In the genomic region with DNA sequence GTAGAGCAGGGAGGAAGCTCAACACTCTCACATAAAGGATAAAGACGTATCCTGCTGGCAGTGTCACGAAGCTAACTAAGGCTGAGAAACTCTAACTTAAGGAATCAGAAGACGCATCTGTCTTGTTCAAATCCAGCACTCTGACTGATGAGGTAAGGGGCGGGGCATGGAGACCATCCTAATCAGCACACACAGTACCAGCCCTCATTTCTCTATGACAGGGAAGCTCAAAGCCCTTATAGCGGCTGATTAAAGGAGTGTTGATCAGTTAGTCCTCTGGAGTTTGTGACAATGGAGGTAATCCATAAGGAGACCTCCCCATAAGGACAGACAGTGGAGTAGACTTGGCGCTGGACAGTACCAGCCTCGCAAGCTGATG, we compare ENCODE assay signal across 10 mouse cellular contexts. TPM values are rescaled to one million over a fixed set of nuclear protein-coding genes. Genes with fewer than 3 reads are reported as not detected.
A peak's percentile ranks its signal among the peaks of the same experiment; 100 is the strongest.
DNase-seq lines count a peak whose midpoint lies in the region; ATAC-seq lines count a peak whose summit lies in the region.
"Had no signal": no experiment of that assay in that cellular context is flagged by ENCODE, and none has a peak within 500 bp of the region (broad histone marks: within the 10 kb centered on the region; RNA-seq: fewer than 3 reads in every experiment).

No protein-coding gene starts in this region.

- H3K4me1 ChIP-seq in embryonic facial prominence, embryonic 13.5 days, result peaks cover 37% of the 10 kb centered on the region
- H3K4me1 ChIP-seq in hindbrain, embryonic 12.5 days, result peaks cover 35% of the 10 kb centered on the region
- peaks cover 41% of the 10 kb centered on the region for H3K4me1 ChIP-seq in midbrain, embryonic 13.5 days (replicated peaks)

- 67% methylated on average over 7 of the region's 7 CpGs for WGBS in embryonic facial prominence, embryonic 13.5 days
- WGBS in hindbrain, embryonic 12.5 days, result 47% methylated on average over 7 of the region's 7 CpGs
- WGBS in midbrain, embryonic 13.5 days, result 38% methylated on average over 7 of the region's 7 CpGs

- H3K9ac ChIP-seq in embryonic facial prominence, embryonic 13.5 days, result no peak overlapping the region
- no peak overlapping the region for H3K9ac ChIP-seq in hindbrain, embryonic 12.5 days
- H3K9ac ChIP-seq in midbrain, embryonic 13.5 days (replicated peaks), result no peak overlapping the region
- H3K9ac ChIP-seq: liver, embryonic 13.5 days had no signal

- peak overlapping the region; percentile 62; the same call in 1 of the 2 replicates for H3K27ac ChIP-seq in embryonic facial prominence, embryonic 13.5 days
- peak overlapping the region; percentile 81 for H3K27ac ChIP-seq in hindbrain, embryonic 12.5 days
- H3K27ac ChIP-seq in midbrain, embryonic 13.5 days, result peak overlapping the region; percentile 83
- H3K27ac ChIP-seq: liver, embryonic 13.5 days had no signal

- no peaks in the 10 kb centered on the region for H3K9me3 ChIP-seq in embryonic facial prominence, embryonic 13.5 days
- H3K9me3 ChIP-seq in hindbrain, embryonic 12.5 days (replicated peaks), result no peaks in the 10 kb centered on the region
- H3K9me3 ChIP-seq in midbrain, embryonic 13.5 days, result no peaks in the 10 kb centered on the region
- H3K9me3 ChIP-seq: liver, embryonic 13.5 days had no signal

- H3K36me3 ChIP-seq in embryonic facial prominence, embryonic 13.5 days, result no peaks in the 10 kb centered on the region
- H3K36me3 ChIP-seq in hindbrain, embryonic 12.5 days, result no peaks in the 10 kb centered on the region
- H3K36me3 ChIP-seq in midbrain, embryonic 13.5 days, result no peaks in the 10 kb centered on the region
- H3K36me3 ChIP-seq: liver, embryonic 13.5 days had no signal

- H3K27me3 ChIP-seq in embryonic facial prominence, embryonic 13.5 days, result no peaks in the 10 kb centered on the region
- peaks cover 17% of the 10 kb centered on the region; the same call in 1 of the 2 replicates for H3K27me3 ChIP-seq in hindbrain, embryonic 12.5 days
- peaks cover 60% of the 10 kb centered on the region for H3K27me3 ChIP-seq in midbrain, embryonic 13.5 days

- no peak for DNase-seq in frontal cortex, postnatal 25 days (ENCODE audit: low spot score in 2 of 2)
- DNase-seq in cerebellum, adult 8-10 months, result no peak
- DNase-seq in lung, postnatal 4 days, result no peak
- no peak for DNase-seq in urinary bladder, postnatal 4 days (ENCODE audit: low spot score in 2 of 2)
- DNase-seq: liver, embryonic 13.5 days; thymus, postnatal 14 days had no signal

- peak; percentile 13; the same call in 1 of the 2 replicates for ATAC-seq in frontal cortex, adult (ENCODE audit: low TSS enrichment)
- ATAC-seq in embryonic facial prominence, embryonic 13.5 days (ENCODE audit: insufficient number of reproducible peaks, insufficient read depth, low FRiP score, low TSS enrichment, low read depth), result no peak
- ATAC-seq in hindbrain, embryonic 12.5 days (ENCODE audit: low FRiP score), result peak; percentile 51
- peak; percentile 40 for ATAC-seq in midbrain, embryonic 13.5 days

- H3K4me3 ChIP-seq in embryonic facial prominence, embryonic 13.5 days, result no peak overlapping the region
- H3K4me3 ChIP-seq in hindbrain, embryonic 12.5 days, result no peak overlapping the region
- no peak overlapping the region for H3K4me3 ChIP-seq in midbrain, embryonic 13.5 days (replicated peaks)
- H3K4me3 ChIP-seq: liver, embryonic 13.5 days had no signal

- H3K4me2 ChIP-seq in embryonic facial prominence, embryonic 13.5 days, result no peak overlapping the region
- H3K4me2 ChIP-seq in hindbrain, embryonic 12.5 days (replicated peaks), result peak overlapping the region; percentile 40
- H3K4me2 ChIP-seq in midbrain, embryonic 13.5 days (replicated peaks), result peak overlapping the region; percentile 38
- H3K4me2 ChIP-seq: liver, embryonic 13.5 days had no signal

RNA-seq across cellular contexts. Expression of gene March10, which starts 52.1 kb away (rescaled TPM):
- polyA plus RNA-seq in embryonic facial prominence, embryonic 13.5 days (2015; fragmentation: Nextera tagmentation; extraction: Ambion mirVana), result 0.21 TPM in 1 of 2 replicates, not detected in the other
- polyA plus RNA-seq in hindbrain, embryonic 12.5 days (2016; fragmentation: Nextera tagmentation; extraction: Ambion mirVana), result 0.31 and 0.99 TPM in 2 replicates
- polyA plus RNA-seq in midbrain, embryonic 13.5 days (2015; fragmentation: Nextera tagmentation; extraction: Ambion mirVana), result 0.26 and 0.99 TPM in 2 replicates
- polyA plus RNA-seq: liver, embryonic 13.5 days had no signal
